In genomic region chr9:27353082-27353481, GRCm38 (mm10) we compare ENCODE assay signal across 30 mouse cellular contexts. TPM values are rescaled to one million over a fixed set of nuclear protein-coding genes. Genes with fewer than 3 reads are reported as not detected.
"Had no signal": no experiment of that assay in that cellular context is flagged by ENCODE, and none has a peak within 500 bp of the region (broad histone marks: within the 10 kb centered on the region; RNA-seq: fewer than 3 reads in every experiment).

No protein-coding gene starts in this region.

- H3K36me3 ChIP-seq: liver, embryonic 12.5 days; liver, embryonic 15.5 days; lung, embryonic 15.5 days had no signal

- H3K9ac ChIP-seq: liver, embryonic 12.5 days; liver, embryonic 15.5 days; lung, embryonic 15.5 days; midbrain, embryonic 13.5 days; neural tube, embryonic 13.5 days had no signal

- ATAC-seq: intestine, embryonic 16.5 days; liver, embryonic 12.5 days; midbrain, embryonic 13.5 days; midbrain, embryonic 16.5 days had no signal

- H3K4me3 ChIP-seq: liver, embryonic 12.5 days; liver, embryonic 15.5 days; lung, embryonic 15.5 days; megakaryocyte, embryonic 14.5 days; midbrain, embryonic 10.5 days; midbrain, embryonic 13.5 days; myocyte; neural tube, embryonic 13.5 days had no signal

- H3K4me2 ChIP-seq: liver, embryonic 12.5 days; liver, embryonic 15.5 days; lung, embryonic 15.5 days; midbrain, embryonic 13.5 days; neural tube, embryonic 13.5 days had no signal

- H3K27ac ChIP-seq: kidney, postnatal 0 days; liver, embryonic 12.5 days; liver, embryonic 15.5 days; lung, embryonic 15.5 days; midbrain, embryonic 10.5 days; midbrain, embryonic 13.5 days; neural tube, embryonic 13.5 days had no signal

- H3K9me3 ChIP-seq: liver, embryonic 12.5 days; liver, embryonic 15.5 days; lung, embryonic 15.5 days; midbrain, embryonic 10.5 days; midbrain, embryonic 13.5 days; neural tube, embryonic 13.5 days had no signal

- DNase-seq: kidney, adult 18-20 months; kidney, postnatal 25 days; lung, adult 18-20 months; lung, postnatal 10 days; lung, postnatal 36 days; retina, postnatal 1 day; thymus, adult 2 months; thymus, postnatal 14 days; thymus, postnatal 4 days had no signal

- H3K4me1 ChIP-seq: liver, embryonic 12.5 days; liver, embryonic 15.5 days; lung, embryonic 15.5 days; megakaryocyte, embryonic 14.5 days; midbrain, embryonic 10.5 days; midbrain, embryonic 13.5 days; neural tube, embryonic 13.5 days had no signal

- H3K27me3 ChIP-seq: liver, embryonic 12.5 days; liver, embryonic 15.5 days; lung, embryonic 15.5 days; megakaryocyte, embryonic 14.5 days; midbrain, embryonic 13.5 days; neural tube, embryonic 13.5 days had no signal

RNA-seq across cellular contexts. Expression of gene Spata19, which starts 43.5 kb away (rescaled TPM):
- total RNA-seq: layer of hippocampus, postnatal 14 days; left cerebral cortex, postnatal 36 days; monocyte, adult 5-6 weeks; neutrophil, adult 5-6 weeks had no signal
- polyA plus RNA-seq: intestine, embryonic 16.5 days; kidney, embryonic 14.5 days; kidney, postnatal 0 days; limb, embryonic 11.5 days; limb, embryonic 14.5 days; liver, embryonic 12.5 days; liver, embryonic 15.5 days; lung, embryonic 15.5 days; midbrain, embryonic 10.5 days; midbrain, embryonic 13.5 days; midbrain, embryonic 16.5 days; myocyte; neural tube, embryonic 13.5 days; small intestine, adult 2 months; spleen, adult 2 months; stomach, embryonic 16.5 days had no signal
